Mouse (Mus musculus): ENCODE measurements around the gene Sec24b. TPM values are rescaled to one million over a fixed set of nuclear protein-coding genes. Genes with fewer than 3 reads are reported as not detected.

Sec24b gene
- 10 to 100 TPM; 28.4 to 35.1 TPM for total RNA-seq (2021)

DNA sequence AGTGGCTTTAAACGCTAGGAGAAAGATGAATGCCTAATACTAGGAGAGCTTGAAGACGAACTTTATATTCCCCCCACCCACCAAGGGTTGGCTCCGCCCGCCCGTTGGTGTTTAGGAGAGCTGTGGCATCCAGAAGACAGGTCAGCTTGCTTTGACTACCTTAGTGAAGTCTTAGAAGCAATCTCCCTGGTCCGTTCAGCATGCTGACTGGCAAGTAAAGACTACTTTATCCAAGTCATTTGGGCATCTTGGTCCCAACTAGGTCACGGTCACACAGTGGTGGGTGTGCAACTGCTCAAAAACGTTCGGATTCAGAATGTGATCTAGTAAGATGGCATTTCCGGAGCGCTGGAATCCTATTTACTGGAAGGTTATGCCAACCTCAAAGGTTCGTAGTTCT lies at the start of gene Sec24b:
Sec24b (minus strand) TSS at position 273 of the 400 bp plus-strand sequence.
- intact Hi-C loops (cut with DNase I): loop anchor here (2.0 to 5.0 kb wide), 5 partner anchors 64 to 334 kb away; partner anchors contain the start of genes Casp6, Gar1 and Pla2g12a
- peak; percentile 23 to 45 for DNase-seq

GRCm38 (mm10) chr3:130104471-130104870 lies 43.1 kb upstream of the Sec24b start:
- intact Hi-C loops (cut with DNase I): no loop called here
- DNase-seq: no peak

DNA sequence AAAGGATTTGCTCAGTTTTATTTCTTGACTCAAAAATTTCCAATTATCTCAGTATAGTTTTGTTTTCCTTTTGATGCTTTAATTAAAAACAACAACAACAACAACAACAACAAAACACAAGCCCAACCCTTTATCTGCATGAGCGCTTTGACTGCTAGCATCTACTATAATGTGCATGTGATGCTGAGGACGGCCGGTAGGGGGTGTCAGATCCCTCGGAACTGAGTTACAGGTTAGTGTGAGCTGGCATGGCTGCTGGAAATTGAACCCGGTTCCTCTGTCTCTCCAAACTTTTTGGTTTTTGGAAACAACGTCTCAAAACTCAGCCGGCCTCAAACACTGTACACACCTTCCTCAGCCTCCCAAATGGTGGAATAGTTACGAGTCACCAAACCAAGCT lies 42.1 kb upstream of the Sec24b start:
- intact Hi-C loops (cut with DNase I): no loop called here

DNA sequence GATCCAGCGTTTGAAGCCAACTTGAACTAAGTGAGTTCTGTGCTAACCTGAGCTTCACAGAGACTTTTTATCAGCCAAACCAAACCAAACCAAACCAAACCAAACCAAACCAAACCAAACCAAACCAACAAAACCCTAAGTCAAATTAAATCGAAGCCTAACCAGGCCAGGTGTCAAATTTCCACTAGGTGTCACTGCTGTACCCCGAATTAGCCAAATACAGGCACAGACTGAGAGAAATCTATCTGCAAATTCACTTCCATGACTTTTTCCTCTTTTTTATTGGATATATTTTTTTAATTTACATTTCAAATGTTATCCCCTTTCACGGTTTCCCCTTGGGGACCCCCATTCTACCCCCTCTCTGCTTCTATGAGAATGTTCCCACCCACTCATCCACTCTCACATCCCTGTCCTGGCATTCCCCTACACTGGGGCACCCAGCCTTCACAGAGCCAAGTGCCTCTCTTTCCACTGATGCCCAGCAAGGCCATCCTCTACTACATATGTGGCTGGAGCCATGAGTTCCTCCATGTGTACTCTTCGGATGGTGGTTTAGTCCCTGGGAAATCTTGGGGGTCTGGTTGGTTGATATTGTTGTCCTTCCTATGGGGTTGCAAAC lies 33.9 kb upstream of the Sec24b start:
- intact Hi-C loops (cut with DNase I): loop anchor here (2.0 to 5.0 kb wide), 3 partner anchors 82 to 596 kb away; no protein-coding TSS in a partner anchor
- DNase-seq: peak; percentile 37 to 41

More for the DNA sequence above, 42.1 kb upstream of the Sec24b start:
- peak in 1 of 2 experiments; percentile 28 for DNase-seq

- DNase-seq: no peak
- intact Hi-C loops (cut with DNase I): loop anchor here (2.0 kb wide), 2 partner anchors 481 to 597 kb away; no protein-coding TSS in a partner anchor
Measured at GRCm38 (mm10) chr3:130094125-130094704, 32.9 kb upstream of the Sec24b start.

GRCm38 (mm10) chr3:130090460-130090859 lies 29.1 kb upstream of the Sec24b start:
- intact Hi-C loops (cut with DNase I): no loop called here
- no peak for DNase-seq

DNA sequence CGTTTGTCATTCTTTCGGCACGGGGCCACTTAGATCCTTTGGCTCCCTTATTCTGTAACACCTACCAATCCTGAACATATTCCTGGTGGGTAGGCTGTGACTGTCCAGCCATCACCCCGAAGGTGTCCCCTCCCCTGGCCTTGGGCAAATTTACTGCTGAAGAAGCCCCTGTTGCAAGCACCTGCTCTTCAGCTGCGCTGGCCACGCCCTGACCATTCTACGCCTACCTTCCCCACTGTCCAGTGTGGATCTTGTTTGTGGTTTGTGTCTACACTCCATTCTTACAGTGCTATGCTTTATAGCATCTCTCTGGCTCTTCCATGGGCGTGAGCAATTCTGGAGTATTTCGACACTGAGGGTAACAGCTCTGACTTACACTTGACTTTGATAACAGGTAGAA lies 27.3 kb upstream of the Sec24b start:
- DNase-seq: no peak
- intact Hi-C loops (cut with DNase I): no loop called here

GRCm38 (mm10) chr3:130087466-130087865 lies 26.1 kb upstream of the Sec24b start:
- intact Hi-C loops (cut with DNase I): no loop called here
- DNase-seq: no peak

DNA sequence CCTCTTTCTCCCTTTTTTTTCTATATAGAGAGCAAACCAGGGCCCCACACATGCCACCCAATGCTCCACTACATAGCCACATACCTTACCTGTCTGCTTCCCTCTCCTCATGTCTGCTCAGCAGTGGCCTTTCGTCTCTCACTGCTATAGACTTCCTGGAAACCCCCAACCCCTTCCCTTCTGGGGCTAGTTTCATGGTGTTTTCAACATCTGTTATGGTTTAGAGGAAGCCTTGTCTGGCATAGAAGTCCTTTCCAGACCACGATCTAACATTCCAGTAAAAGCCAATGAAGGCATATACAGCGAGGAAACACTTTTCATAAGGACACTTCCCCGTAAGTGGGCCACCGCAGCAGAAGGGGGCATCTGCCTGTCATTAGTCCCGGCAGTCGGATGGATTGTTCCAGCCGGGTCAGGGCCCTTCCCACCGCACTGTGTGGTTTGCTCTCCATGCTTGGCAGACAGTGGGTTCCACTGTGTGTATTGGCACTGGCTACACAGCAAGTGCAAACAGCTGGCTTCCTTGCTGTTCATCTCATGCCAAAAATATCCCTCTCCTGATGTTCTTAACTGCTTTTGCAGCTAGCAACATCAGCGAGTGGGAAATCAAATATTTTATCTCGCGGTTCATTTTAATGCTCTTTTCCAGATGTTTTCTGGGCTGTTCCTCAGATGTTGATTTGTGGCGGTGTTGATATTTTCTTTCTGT lies 25.2 kb upstream of the Sec24b start:
- intact Hi-C loops (cut with DNase I): no loop called here
- peak; percentile 22 to 24 for DNase-seq

DNA sequence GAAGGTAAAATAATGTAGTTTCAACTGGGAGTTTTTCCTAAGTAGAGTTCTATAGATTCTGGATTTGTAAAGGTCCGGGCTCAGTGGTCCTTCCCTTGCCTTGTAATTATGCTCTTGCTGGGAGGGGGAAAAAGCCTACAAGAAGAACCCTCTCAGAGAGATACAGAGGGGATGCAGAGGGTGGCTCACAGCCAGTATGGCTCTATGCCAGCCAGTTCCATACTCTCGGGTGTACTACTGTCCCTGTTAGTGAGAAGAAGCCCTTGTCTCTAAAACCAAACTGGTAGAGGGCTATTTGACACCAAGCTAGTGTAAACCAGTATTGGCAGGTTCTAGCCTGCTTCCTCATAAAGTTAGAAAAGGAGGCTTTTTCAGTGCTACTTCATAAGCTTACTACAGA lies 22.0 kb upstream of the Sec24b start:
- DNase-seq: no peak
- intact Hi-C loops (cut with DNase I): no loop called here

DNA sequence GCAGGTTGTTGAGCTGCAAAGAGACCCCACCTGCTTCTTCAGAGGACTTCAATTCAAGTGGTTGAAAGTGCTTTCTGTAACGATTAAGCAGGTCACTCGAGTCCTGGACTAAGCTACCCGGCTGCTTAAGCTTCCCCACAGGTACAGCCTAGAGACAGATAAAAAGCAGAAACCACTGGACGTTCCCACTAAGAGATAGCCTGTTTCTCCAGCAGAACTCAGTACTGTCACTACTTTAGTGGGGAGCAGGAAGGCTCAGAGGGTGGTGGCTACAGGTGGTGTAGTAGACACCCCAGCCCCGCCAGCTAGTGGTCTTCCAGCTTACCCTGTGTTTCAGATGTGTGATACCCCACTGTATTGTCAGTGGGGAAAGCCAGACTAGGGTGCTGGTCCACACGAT lies 19.3 kb upstream of the Sec24b start:
- no peak for DNase-seq
- intact Hi-C loops (cut with DNase I): no loop called here

DNA sequence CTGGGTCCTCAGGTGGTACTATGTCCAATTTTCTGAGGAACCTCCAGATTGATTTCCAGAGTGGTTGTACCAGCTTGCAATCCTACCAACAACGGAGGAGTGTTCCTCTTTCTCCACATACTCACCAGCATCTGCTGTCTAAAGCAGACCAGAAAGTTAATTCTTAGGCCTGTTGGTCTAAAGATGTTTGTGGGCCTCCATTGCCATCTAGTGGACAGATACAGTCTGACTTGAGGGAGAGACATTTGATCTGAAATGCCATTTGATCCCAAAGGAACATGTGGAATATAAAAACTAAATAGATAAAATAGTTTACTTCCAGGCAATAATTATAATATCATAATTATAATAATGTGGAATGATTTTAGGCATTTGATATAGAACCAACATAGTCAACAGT lies 18.4 kb upstream of the Sec24b start:
- DNase-seq: peak; percentile 68 to 72
- intact Hi-C loops (cut with DNase I): loop anchor here (1.0 to 5.0 kb wide), 4 partner anchors 161 to 777 kb away; partner anchors contain the start of gene Rrh

DNA sequence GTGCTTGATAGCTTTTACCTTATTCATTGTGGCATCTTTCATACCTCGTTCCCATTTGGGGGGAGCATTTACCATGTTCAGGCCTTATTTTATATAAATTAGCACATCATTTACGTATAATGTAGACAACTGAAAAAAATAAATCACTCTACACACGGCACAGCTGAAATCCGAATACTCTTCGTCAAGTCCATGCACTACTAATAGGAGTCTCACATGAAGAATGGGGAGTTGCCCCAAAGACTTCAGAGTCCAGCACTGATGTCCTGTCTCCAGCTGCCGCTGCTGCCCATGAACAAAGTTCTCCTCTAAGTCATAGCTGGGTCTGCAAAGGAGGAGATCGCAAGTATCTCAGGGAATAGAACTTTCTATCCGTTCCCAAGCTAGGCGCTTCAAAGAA lies 15.9 kb upstream of the Sec24b start:
- DNase-seq: no peak
- intact Hi-C loops (cut with DNase I): loop anchor here (5.0 kb wide), 1 partner anchor 775 kb away; no protein-coding TSS in a partner anchor

GRCm38 (mm10) chr3:130075746-130076145 lies 14.4 kb upstream of the Sec24b start:
- no peak for DNase-seq
- intact Hi-C loops (cut with DNase I): loop anchor here (5.0 kb wide), 1 partner anchor 773 kb away; no protein-coding TSS in a partner anchor

DNA sequence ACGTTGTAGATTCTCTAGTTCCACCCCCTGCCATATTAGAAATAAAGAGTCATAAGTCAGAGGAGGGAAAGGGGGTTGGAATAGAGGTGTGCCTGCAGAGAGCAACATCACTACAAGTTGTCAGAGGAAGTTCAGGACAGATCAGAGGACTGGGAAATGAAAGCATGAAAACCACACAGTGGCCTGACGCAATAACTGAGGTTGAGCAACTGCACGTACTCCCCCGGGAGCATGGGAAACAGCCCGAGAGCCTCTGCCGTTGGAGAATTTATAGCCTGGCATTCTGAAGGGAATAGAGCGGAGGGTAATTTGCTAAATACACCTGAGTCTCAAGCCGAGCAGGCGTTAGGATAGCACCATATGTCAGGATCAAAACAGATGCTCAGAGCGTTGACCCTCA lies 11.7 kb upstream of the Sec24b start:
- peak in 1 of 2 experiments; percentile 30 for DNase-seq
- intact Hi-C loops (cut with DNase I): no loop called here

- DNase-seq: no peak
- intact Hi-C loops (cut with DNase I): no loop called here
Measured at GRCm38 (mm10) chr3:130071918-130072317, 10.6 kb upstream of the Sec24b start.

- intact Hi-C loops (cut with DNase I): loop anchor here (2.0 to 5.0 kb wide), 5 partner anchors 63 to 333 kb away; partner anchors contain the start of genes Casp6, Gar1 and Pla2g12a
- DNase-seq: peak; percentile 84 to 90
Measured at GRCm38 (mm10) chr3:130060396-130061029, 840 bp downstream of the Sec24b start.

DNA sequence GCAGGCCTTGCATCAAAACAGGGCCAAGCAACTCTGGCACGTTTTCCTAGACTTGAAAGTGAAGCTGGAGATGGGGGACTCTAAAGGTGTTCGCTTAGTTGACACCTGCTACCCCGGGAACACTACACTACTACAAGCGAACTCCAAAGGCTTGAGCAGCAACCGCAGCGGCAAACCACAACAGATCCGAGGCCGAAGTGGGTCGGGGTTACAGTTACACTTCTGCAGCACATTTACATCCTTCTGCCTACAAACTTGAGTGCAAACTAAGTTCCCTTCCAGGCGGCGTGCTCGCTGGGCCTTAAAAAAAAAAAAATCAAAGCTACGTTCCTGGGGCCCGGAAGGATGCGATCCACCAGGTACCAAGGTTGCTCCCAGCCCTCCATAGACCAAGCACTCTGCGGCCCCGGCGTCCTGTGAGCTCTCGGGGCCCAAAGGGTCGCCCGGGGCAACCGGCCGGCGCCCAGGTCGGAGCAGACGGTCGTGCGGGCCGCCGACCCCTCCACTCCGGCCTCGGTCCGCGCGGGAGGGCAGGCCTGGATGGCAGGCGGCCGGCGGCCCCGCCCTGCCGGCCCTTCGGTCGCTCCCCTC lies 1.5 kb downstream of the Sec24b start:
- intact Hi-C loops (cut with DNase I): loop anchor here (2.0 to 10.0 kb wide), 6 partner anchors 63 to 1505 kb away; partner anchors contain the start of genes Casp6, Gar1, Papss1 and Pla2g12a
- DNase-seq: peak in 1 of 2 experiments; percentile 34

DNA sequence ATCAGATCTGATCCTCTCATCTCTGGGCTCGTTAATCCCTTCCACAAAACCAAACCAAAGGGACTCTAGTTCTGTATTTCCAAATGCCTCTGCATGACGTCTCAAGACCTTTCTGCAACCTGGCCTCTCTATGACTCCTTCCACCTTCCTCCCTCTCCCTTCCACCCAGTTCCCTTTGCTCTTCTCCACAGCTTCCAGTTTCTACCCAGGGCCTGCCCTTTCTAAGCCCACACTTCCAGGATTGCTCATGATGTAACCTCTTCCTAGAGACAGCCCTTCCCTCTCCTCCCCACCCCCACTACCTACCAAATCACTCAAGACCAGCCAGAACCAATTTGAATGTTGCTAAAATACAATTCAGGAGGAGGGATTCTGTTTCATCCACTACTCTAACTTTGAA lies 2.9 kb downstream of the Sec24b start:
- intact Hi-C loops (cut with DNase I): loop anchor here (10.0 kb wide), 1 partner anchor 1506 kb away; the partner anchor contains the start of gene Papss1
- no peak for DNase-seq
